Mouse (Mus musculus) forebrain, embryonic 14.5 days (tissue): ENCODE results near the gene Setd1b. TPM values are rescaled to one million over a fixed set of nuclear protein-coding genes. Genes with fewer than 3 reads are reported as not detected.

Experiments used
- ATAC-seq: fragments of 200-750 bp; cut with Nextera tagmentation; 2 replicates; pipeline ENCODE4 v1.8.0; 2017; ENCODE audit warnings: mild to moderate bottlenecking, moderate library complexity
- DNase-seq: peaks from one replicate; pipeline ENCODE4 v3.0.0-alpha.2; 2015; ENCODE audit warnings: low spot score
- H3K27ac ChIP-seq: fragments of 300-500 bp; sonication (generic); 2 replicates; pipeline ENCODE4 v1.5.1; 2014; ENCODE audit warnings: low read depth, mild to moderate bottlenecking, control low read depth, low read length, moderate library complexity
- H3K27me3 ChIP-seq: fragments of 300-500 bp; sonication (generic); replicated peaks from 2 replicates; pipeline ENCODE4 v1.6.1; 2014; ENCODE audit warnings: low read length, control low read depth, mixed read lengths; ENCODE audit not compliant: control insufficient read depth, insufficient read depth
- H3K36me3 ChIP-seq: fragments of 300-500 bp; sonication (generic); 2 replicates; pipeline ENCODE4 v1.6.1; 2014; ENCODE audit warnings: low read length, control low read depth; ENCODE audit not compliant: control insufficient read depth, insufficient read depth
- H3K4me1 ChIP-seq: fragments of 300-500 bp; sonication (generic); 2 replicates; pipeline ENCODE4 v1.6.1; 2014; ENCODE audit warnings: antibody characterized with exemption, low read length, control low read depth; ENCODE audit not compliant: control insufficient read depth, insufficient read depth
- H3K4me2 ChIP-seq: fragments of 300-500 bp; sonication (generic); 2 replicates; pipeline ENCODE4 v1.6.1; 2014; ENCODE audit warnings: mild to moderate bottlenecking, control low read depth, low read length
- H3K4me3 ChIP-seq: fragments of 300-500 bp; sonication (generic); 2 replicates; pipeline ENCODE4 v1.5.1; 2014; ENCODE audit warnings: low read depth, low read length, control low read depth
- H3K9ac ChIP-seq: fragments of 300-500 bp; sonication (generic); 2 replicates; pipeline ENCODE4 v1.6.1; 2014; ENCODE audit warnings: mild to moderate bottlenecking, low read length, control low read depth, moderate library complexity
- H3K9me3 ChIP-seq: fragments of 300-500 bp; sonication (generic); replicated peaks from 2 replicates; pipeline ENCODE4 v1.6.1; 2016; ENCODE audit warnings: low read length, control low read depth, mixed read lengths; ENCODE audit not compliant: control insufficient read depth
- WGBS: fragments of 180-500 bp; shearing (Covaris S2); extraction: QIAGEN DNeasy Blood & Tissue Kit; methylation state at CpG from one replicate; pipeline ENCODE4 v1.1.7; 2014; 5-methylcytosine and 5-hydroxymethylcytosine counted together
- polyA plus RNA-seq: library from polyadenylated mRNA; unstranded; fragments of >200 nt; fragmentation: Nextera tagmentation; extraction: Ambion mirVana; gene quantifications from 2 replicates; pipeline ENCODE4 v1.2.1, GENCODE M21; 2014

Setd1b gene
- polyA plus RNA-seq, 1 experiment from 2014 or later: 8.6 TPM

DNA sequence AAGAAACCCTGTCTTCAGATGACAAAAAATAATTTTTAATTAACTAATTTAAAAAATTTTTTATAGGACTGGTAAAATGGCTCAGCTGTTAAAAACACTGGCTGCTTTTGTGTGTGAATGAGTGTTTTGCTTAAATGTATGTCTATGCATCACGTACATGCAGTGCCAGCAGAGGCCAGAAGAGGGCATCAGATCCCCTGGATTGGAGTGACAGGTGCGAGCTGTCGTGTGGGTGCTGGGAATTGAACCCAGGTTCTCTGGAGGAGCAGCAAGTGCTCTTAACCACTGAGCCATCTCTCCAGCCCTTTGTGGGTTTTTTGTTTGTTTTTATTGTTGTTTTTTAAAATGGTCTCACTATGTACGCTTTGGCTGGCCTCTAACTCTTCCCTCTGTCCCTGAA is 19.8 kb upstream of the Setd1b start:
- Histone ChIP-seq H3K9ac (no peak overlapping the region), H3K27ac (no peak overlapping the region), H3K27me3 (no peaks in the 10 kb centered on the region), H3K4me3 (no peak overlapping the region), H3K4me1 (no peaks in the 10 kb centered on the region), H3K4me2 (no peak overlapping the region), H3K9me3 (no peaks in the 10 kb centered on the region), H3K36me3 (0 out of 2 replicates have a peak, but pooled peaks cover 22% of the 10 kb centered on the region)
- no peak for DNase-seq
- WGBS: 95% methylated on average over 4 of the region's 4 CpGs
- no peak for ATAC-seq

DNA sequence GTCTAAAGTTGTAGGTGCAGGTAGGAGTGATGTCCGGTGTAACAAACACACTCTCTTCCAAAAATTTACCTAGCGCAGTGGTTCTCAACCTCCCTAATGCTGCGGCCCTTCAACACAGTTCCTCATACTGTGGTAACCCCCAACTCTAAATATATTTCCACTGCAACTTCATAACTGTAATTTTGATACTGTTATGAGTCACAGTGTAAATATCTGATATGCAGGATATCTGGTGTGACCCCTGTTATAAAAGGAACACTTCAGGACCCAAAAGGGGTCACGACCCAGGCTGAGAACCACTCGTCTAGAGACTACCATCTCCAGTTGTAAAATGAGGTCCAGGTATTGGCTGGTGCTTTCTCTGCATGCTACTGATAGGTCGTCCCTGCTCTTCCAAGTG is 16.9 kb upstream of the Setd1b start:
- H3K4me1 ChIP-seq: no peaks in the 10 kb centered on the region
- no peak overlapping the region for H3K27ac ChIP-seq
- H3K9me3 ChIP-seq: no peaks in the 10 kb centered on the region
- ATAC-seq: no peak
- H3K4me3 ChIP-seq: no peak overlapping the region
- H3K9ac ChIP-seq: no peak overlapping the region
- H3K27me3 ChIP-seq: no peaks in the 10 kb centered on the region
- 89% methylated on average over 6 of the region's 6 CpGs for WGBS
- peaks cover 41% of the 10 kb centered on the region for H3K36me3 ChIP-seq
- no peak for DNase-seq
- H3K4me2 ChIP-seq: no peak overlapping the region

DNA sequence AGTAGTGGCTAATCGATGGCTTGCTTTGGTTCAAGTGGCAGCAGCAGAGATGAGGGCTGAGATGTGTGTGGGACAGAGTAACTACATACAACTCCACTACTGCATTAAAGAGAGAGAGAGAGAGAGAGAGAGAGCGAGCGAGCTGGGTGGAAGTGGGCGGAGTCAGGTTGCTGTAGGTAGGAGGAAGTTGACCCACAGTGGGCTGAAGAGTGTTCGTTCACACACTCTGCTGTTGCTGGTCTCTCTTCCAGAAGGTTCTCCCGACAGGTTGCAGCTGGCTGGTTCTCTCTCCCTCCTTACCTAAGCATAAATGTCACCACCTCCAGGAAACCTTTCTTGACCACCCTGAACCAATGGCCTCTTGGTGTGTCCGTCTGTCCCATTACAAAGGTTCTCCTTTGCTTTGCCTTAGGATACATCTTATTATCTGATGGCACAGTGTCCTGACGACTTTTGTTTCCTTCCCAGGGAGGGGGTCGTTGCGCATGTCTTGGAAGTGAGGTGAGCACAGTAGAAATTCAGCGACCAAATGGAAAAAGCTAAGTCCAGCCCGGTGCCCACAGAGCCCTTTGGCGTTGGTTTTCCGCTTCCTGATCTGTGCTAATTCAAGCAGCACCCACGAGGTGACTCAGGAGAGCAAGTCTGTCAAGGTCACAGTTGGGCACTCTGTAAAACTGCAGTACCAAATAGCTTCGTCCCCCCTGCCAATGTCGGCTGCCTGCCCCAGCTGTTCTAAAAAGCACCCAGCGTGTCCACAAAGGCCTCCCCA is 16.2 kb upstream of the Setd1b start:
- Histone ChIP-seq H3K4me2 (no peak overlapping the region), H3K4me1 (no peaks in the 10 kb centered on the region), H3K27me3 (no peaks in the 10 kb centered on the region), H3K4me3 (no peak overlapping the region), H3K27ac (no peak overlapping the region), H3K9ac (no peak overlapping the region), H3K9me3 (no peaks in the 10 kb centered on the region), H3K36me3 (peaks cover 48% of the 10 kb centered on the region)
- ATAC-seq (no peak), DNase-seq (no peak)
- 89% methylated on average over 18 of the region's 18 CpGs for WGBS

DNA sequence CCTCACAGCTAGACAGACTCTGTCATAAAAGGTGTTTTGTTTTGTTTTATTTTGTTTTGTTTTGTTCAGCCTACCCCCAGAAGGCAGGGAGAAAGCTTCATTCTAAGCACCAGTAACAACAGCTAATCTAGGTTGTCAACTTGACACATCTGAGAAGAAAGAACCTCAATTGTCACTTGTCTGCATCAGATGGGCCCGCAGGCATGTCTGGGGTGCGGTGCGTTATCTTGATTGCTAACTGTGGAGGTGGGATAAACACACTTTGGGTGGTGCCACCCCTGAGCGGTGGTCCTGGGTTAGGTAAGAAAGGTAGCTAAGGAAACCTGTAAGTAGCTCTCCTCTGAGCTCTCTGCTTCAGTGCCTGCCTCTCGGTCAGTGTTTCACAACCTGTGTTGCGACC is 15.0 kb upstream of the Setd1b start:
- ATAC-seq: no peak
- no peak overlapping the region for H3K27ac ChIP-seq
- no peak overlapping the region for H3K4me2 ChIP-seq
- peaks cover 2% of the 10 kb centered on the region for H3K4me1 ChIP-seq
- no peak overlapping the region for H3K4me3 ChIP-seq
- H3K27me3 ChIP-seq: no peaks in the 10 kb centered on the region
- H3K9ac ChIP-seq: no peak overlapping the region
- H3K9me3 ChIP-seq: no peaks in the 10 kb centered on the region
- 71% methylated on average over 6 of the region's 6 CpGs for WGBS
- DNase-seq: no peak
- peaks cover 58% of the 10 kb centered on the region for H3K36me3 ChIP-seq

DNA sequence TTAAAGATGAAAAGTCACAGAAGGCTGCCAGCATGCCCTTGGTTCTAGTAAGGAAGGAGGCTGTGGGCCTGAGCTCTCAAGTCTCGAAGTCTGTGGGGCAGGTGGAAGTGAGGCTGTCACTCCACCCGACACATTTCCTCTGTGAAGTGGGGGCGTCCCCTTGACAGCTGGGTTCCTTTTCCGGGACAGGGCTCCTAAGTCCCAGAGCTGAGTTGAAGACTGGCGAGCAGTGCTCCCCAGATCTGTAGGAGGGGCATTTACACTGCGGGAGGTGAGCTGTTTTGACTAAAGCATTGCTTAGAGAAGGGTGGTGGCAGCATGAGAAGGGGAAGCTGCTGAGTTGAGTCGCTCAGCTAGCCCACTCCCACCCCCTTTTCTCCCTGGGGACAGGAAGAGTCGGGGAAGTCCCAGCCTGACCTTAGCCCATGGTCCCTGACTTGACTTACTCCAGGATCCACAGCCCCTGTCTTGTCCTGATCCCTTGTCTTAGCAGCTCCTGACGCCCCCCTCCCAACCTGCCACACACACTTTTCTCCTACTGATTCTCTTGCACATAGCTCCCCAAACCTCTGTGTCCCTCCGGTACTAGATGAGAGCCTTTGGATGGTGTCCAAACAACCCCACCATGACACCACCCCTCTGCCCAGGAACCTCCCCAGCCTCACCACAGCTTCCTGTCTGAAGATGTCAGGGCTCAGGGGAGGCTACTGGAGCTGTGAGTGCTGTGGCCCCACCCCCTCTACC is 13.4 kb upstream of the Setd1b start:
- H3K9me3 ChIP-seq: no peaks in the 10 kb centered on the region
- no peak for ATAC-seq
- no peak overlapping the region for H3K4me3 ChIP-seq
- H3K9ac ChIP-seq: no peak overlapping the region
- H3K27me3 ChIP-seq: no peaks in the 10 kb centered on the region
- peaks cover 65% of the 10 kb centered on the region for H3K36me3 ChIP-seq
- 61% methylated on average over 10 of the region's 10 CpGs for WGBS
- no peak overlapping the region for H3K27ac ChIP-seq
- peaks cover 16% of the 10 kb centered on the region for H3K4me1 ChIP-seq
- DNase-seq: no peak
- no peak overlapping the region for H3K4me2 ChIP-seq

DNA sequence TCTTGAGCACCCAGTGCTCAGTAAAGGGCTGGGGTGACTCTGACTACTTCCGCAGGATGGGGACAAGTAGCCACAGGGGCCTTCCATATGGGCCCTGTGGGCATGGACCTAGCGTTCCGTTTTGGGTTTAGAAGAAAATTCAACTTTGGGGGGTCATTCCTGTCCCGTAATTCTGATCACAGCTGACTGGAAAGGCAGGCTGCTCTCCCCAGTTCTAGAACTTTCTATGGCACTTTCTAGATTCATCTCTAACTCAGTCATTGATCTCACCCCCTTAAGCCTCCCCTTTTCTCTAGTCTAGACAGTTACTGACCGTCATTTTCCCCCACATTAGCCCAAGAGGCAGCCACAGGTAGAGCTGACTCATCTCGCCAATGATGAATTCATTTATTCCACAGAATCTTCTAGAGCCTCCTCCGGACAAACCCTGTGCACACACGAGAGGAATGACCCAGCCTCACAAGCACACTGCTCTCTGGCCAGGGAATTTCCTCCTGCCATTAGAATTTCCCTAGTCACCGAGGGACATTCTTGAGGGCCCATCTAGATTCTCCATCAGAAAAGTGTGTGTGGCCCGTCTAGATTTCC is 12.7 kb upstream of the Setd1b start:
- H3K9me3 ChIP-seq: no peaks in the 10 kb centered on the region
- 88% methylated on average over 10 of the region's 10 CpGs for WGBS
- no peak for DNase-seq
- H3K27me3 ChIP-seq: no peaks in the 10 kb centered on the region
- no peak for ATAC-seq
- H3K36me3 ChIP-seq: peaks cover 71% of the 10 kb centered on the region
- no peak overlapping the region for H3K4me2 ChIP-seq
- no peak overlapping the region for H3K27ac ChIP-seq
- H3K9ac ChIP-seq: no peak overlapping the region
- H3K4me1 ChIP-seq: peaks cover 22% of the 10 kb centered on the region
- no peak overlapping the region for H3K4me3 ChIP-seq

DNA sequence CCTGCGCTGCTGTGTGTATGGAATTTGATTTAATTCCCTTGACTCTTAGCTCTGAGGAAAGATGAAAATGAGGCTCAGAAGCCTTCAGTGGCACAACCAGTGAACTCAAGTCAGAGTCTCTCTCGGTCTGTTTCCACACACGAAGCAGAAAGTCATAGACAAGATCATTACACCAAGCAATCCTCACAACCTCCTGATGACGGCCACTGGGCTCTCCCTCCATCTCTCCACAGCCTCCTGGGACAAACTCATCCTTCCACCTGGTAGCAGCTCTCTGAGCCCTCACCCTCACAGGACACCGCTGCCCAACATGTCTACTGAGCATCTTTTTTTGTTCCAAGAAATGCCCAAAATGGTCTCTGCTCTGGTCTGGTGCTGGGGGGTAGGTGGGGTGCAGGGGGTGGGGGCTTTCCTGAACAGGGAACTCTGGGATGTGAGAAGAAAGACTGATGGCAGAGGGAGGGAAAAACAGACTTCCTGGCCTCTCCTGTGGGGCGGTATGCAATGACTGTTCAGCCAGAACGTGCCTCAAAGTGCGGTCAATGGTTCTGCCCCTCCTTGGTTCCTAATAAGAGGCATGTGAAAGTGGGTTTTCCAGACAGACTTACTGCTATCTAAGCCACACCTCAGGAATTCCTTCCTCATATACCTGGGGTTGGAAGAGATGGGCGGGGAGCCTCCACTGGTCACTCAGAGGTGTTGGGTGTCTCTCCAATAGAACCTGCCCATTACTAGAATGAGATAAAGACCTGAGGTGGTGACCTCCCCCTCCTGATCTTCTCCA is 11.8 kb upstream of the Setd1b start:
- no peak for DNase-seq
- 90% methylated on average over 9 of the region's 9 CpGs for WGBS
- H3K36me3 ChIP-seq: peaks cover 76% of the 10 kb centered on the region

DNA sequence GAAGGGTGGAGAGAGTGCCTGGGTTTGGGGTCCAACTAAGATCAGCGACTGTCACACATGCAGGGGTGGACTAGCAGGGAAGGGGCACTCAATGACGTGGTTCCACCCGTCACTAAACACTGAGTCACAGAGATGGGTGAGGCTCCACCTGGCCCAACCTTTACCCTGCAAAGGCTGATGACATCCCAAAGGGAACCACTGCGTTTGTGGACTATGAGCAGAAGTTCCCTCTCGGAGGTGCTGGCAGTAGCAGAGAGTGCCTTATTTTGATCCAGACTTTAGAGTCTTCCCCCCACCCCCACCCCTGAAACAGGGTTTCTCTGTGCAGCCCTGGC is 11.2 kb upstream of the Setd1b start:
- peaks cover 37% of the 10 kb centered on the region for H3K4me1 ChIP-seq
- H3K9me3 ChIP-seq: no peaks in the 10 kb centered on the region
- H3K4me3 ChIP-seq: no peak overlapping the region
- H3K27ac ChIP-seq: no peak overlapping the region
- ATAC-seq: no peak
- H3K9ac ChIP-seq: no peak overlapping the region
- no peak overlapping the region for H3K4me2 ChIP-seq
- DNase-seq: no peak
- H3K36me3 ChIP-seq: peaks cover 78% of the 10 kb centered on the region
- WGBS: 92% methylated on average over 5 of the region's 5 CpGs
- H3K27me3 ChIP-seq: no peaks in the 10 kb centered on the region

More for the DNA sequence above, 11.8 kb upstream of the Setd1b start:
- Histone ChIP-seq H3K4me3 (no peak overlapping the region), H3K27ac (no peak overlapping the region), H3K9ac (no peak overlapping the region), H3K27me3 (no peaks in the 10 kb centered on the region), H3K9me3 (no peaks in the 10 kb centered on the region), H3K4me2 (no peak overlapping the region), H3K4me1 (peaks cover 32% of the 10 kb centered on the region)
- no peak for ATAC-seq
